ENCODE assay signal across 8 mouse cellular contexts in the genomic region with DNA sequence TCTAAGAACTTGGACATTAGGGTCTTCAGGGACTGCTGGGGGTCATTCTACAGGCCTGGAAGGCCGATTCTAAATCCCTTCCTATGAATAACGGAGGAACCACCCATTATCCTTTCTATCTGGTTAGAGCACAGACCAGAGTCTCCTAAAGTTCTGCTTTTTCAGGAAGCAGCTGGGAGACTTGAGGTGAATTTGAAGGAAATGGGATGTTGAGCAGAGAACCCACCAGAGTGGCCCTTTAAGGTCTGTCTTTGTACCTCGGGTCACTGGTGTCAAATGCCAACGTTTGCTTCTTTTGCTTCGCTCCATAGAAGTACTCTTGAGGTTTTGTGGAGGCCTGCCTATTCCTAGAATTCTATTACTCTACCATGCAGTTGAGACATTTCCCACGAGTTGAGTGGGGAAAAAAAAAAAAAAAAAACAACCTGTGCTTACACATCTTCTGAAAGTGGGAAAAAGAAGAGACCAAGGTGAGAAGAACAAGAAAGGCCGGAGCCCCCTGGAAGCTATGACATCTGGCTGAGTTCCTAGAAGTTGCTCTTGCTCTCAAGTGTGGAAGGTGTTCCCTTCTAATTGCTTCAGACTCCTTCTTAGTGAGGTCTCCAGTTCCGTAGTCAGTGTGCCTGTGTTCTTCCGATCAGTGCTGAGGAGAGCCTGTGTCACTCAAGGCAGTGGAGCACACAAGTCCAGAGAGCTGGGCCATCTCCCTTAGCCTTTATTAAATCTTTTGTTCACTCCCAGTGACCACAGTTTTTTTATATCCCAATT. TPM values are rescaled to one million over a fixed set of nuclear protein-coding genes. Genes with fewer than 3 reads are reported as not detected.
DNase-seq lines count a peak whose midpoint lies in the region; ATAC-seq and TF ChIP-seq lines count a peak whose summit lies in the region.

No protein-coding gene starts in this region.

- no peaks in the 10 kb centered on the region for H3K36me3 ChIP-seq in lung, embryonic 16.5 days (ENCODE audit: control insufficient read depth, insufficient read depth, low read length)
- no peaks in the 10 kb centered on the region for H3K36me3 ChIP-seq in forebrain, embryonic 11.5 days (ENCODE audit: control insufficient read depth, insufficient read depth, low read length)
- H3K36me3 ChIP-seq in limb, embryonic 10.5 days: no peaks in the 10 kb centered on the region

- ATAC-seq in lung, embryonic 16.5 days (ENCODE audit: low read depth): no peak
- no peak for ATAC-seq in forebrain, embryonic 11.5 days (replicated peaks; ENCODE audit: low FRiP score)

- H3K9me3 ChIP-seq in lung, embryonic 16.5 days (ENCODE audit: control insufficient read depth, low read length): no peaks in the 10 kb centered on the region
- H3K9me3 ChIP-seq in forebrain, embryonic 11.5 days (ENCODE audit: control insufficient read depth, low read length): no peaks in the 10 kb centered on the region
- H3K9me3 ChIP-seq in limb, embryonic 10.5 days (replicated peaks): no peaks in the 10 kb centered on the region

- TF ChIP-seq CTCF in olfactory bulb, adult 2 months (IDR thresholded peaks at IDR 0.05; ENCODE audit: insufficient read depth, low read depth, low read length): no peak

- TF ChIP-seq POLR2A in olfactory bulb, adult 2 months (IDR thresholded peaks at IDR 0.05; ENCODE audit: insufficient read depth, low read depth, low read length): no peak

- H3K9ac ChIP-seq in lung, embryonic 16.5 days (ENCODE audit: low read length): peak overlapping the region; percentile 63
- peak overlapping the region; percentile 54 for H3K9ac ChIP-seq in forebrain, embryonic 11.5 days (ENCODE audit: low read length)

- H3K27me3 ChIP-seq in lung, embryonic 16.5 days (ENCODE audit: control insufficient read depth, insufficient read depth, low read depth, low read length): no peaks in the 10 kb centered on the region
- no peaks in the 10 kb centered on the region for H3K27me3 ChIP-seq in forebrain, embryonic 11.5 days (ENCODE audit: control insufficient read depth, insufficient read depth, low read length)
- no peaks in the 10 kb centered on the region for H3K27me3 ChIP-seq in limb, embryonic 10.5 days (ENCODE audit: low read depth, poor library complexity, severe bottlenecking)

- peak overlapping the region; percentile 51 for H3K4me2 ChIP-seq in lung, embryonic 16.5 days (ENCODE audit: low read depth, low read length)
- H3K4me2 ChIP-seq in forebrain, embryonic 11.5 days (ENCODE audit: low read depth, low read length, severe bottlenecking): peak overlapping the region; percentile 25; the same call in 1 of the 2 replicates

- H3K4me3 ChIP-seq in lung, embryonic 16.5 days (ENCODE audit: low read length): peak overlapping the region; percentile 39; the same call in 1 of the 2 replicates
- peak overlapping the region; percentile 4; the same call in 1 of the 2 replicates for H3K4me3 ChIP-seq in forebrain, embryonic 11.5 days (ENCODE audit: low read depth, low read length)
- H3K4me3 ChIP-seq in limb, embryonic 10.5 days: peak overlapping the region; percentile 97
- H3K4me3 ChIP-seq in olfactory bulb, adult 2 months (ENCODE audit: insufficient read depth, low read depth, low read length): no peak overlapping the region; the same call in 1 of the 2 replicates

- WGBS in lung, embryonic 16.5 days: 17% methylated on average over 9 of the region's 9 CpGs
- WGBS in forebrain, embryonic 11.5 days: 26% methylated on average over 9 of the region's 9 CpGs
- 26% methylated on average over 9 of the region's 9 CpGs for WGBS in limb, embryonic 10.5 days
- WGBS in olfactory bulb, adult 2 months: 27% methylated on average over 9 of the region's 9 CpGs

- peak overlapping the region; percentile 100 for H3K27ac ChIP-seq in lung, embryonic 16.5 days (ENCODE audit: low read length)
- peak overlapping the region; percentile 99 for H3K27ac ChIP-seq in forebrain, embryonic 11.5 days (ENCODE audit: low read depth, low read length)
- peak overlapping the region; percentile 100 for H3K27ac ChIP-seq in limb, embryonic 10.5 days
- H3K27ac ChIP-seq in olfactory bulb, adult 2 months (ENCODE audit: insufficient read depth, low read depth, low read length): peak overlapping the region; percentile 100

- H3K4me1 ChIP-seq in lung, embryonic 16.5 days (replicated peaks; ENCODE audit: control insufficient read depth, insufficient read depth, low read length): peaks cover 42% of the 10 kb centered on the region
- peaks cover 22% of the 10 kb centered on the region for H3K4me1 ChIP-seq in forebrain, embryonic 11.5 days (replicated peaks; ENCODE audit: control insufficient read depth, insufficient read depth, low read length)
- H3K4me1 ChIP-seq in limb, embryonic 10.5 days: peaks cover 69% of the 10 kb centered on the region
- H3K4me1 ChIP-seq in olfactory bulb, adult 2 months (ENCODE audit: control insufficient read depth, insufficient read depth, low read length): peaks cover 29% of the 10 kb centered on the region

- intact Hi-C loops in left cerebral cortex, postnatal 25 days (cut with DNase I): no loop called here

- no peak for DNase-seq in lung, postnatal 25 days (ENCODE audit: low spot score)
- peak; percentile 45 for DNase-seq in forebrain, embryonic 11.5 days (ENCODE audit: low spot score)
- no peak for DNase-seq in limb, embryonic 10.5 days (ENCODE audit: low spot score)
- no peak for DNase-seq in left cerebral cortex, adult 8-10 months (ENCODE audit: low spot score in 2 of 2)
- DNase-seq in left cerebral cortex, postnatal 25 days (ENCODE audit: low spot score in 2 of 2): no peak
- DNase-seq in layer of hippocampus, postnatal 36 days: no peak

RNA-seq across cellular contexts. Expression of gene Ptms, which starts 0.6 kb away (rescaled TPM):
- 341 and 346 TPM in 2 replicates for polyA plus RNA-seq in lung, embryonic 16.5 days (2015; fragmentation: Nextera tagmentation; extraction: Ambion mirVana)
- polyA plus RNA-seq in forebrain, embryonic 11.5 days (2014; fragmentation: Nextera tagmentation; extraction: Ambion mirVana): 369 and 455 TPM in 2 replicates
- 144 and 208 TPM in 2 replicates for polyA plus RNA-seq in limb, embryonic 10.5 days (2016; fragmentation: Nextera tagmentation; extraction: Ambion mirVana)
- polyA plus RNA-seq in olfactory bulb, adult 2 months (2012; ENCODE audit: insufficient read depth, insufficient read length, low replicate concordance, missing spikeins): not detected in 2 replicates
- total RNA-seq in left cerebral cortex, adult 8-10 months (2022): 100 to 1,000 TPM; 915 to 964 (median 945) TPM
- 1,000 to 10,000 TPM in 1 of 2 experiments, 100 to 1,000 TPM in 1; 954 to 1,041 TPM for total RNA-seq in left cerebral cortex, postnatal 25 days (2021)
- total RNA-seq in layer of hippocampus, postnatal 36 days (2021): 1,000 to 10,000 TPM; 1,023 to 1,087 TPM

RNA-seq across cellular contexts. Expression of gene Lag3, which starts 9.0 kb away (rescaled TPM):
- polyA plus RNA-seq in lung, embryonic 16.5 days (2015; fragmentation: Nextera tagmentation; extraction: Ambion mirVana): 1.2 TPM in 2 replicates
- 2.3 and 2.5 TPM in 2 replicates for polyA plus RNA-seq in forebrain, embryonic 11.5 days (2014; fragmentation: Nextera tagmentation; extraction: Ambion mirVana)
- 0.88 and 1.6 TPM in 2 replicates for polyA plus RNA-seq in limb, embryonic 10.5 days (2016; fragmentation: Nextera tagmentation; extraction: Ambion mirVana)
- not detected in 2 replicates for polyA plus RNA-seq in olfactory bulb, adult 2 months (2012; ENCODE audit: insufficient read depth, insufficient read length, low replicate concordance, missing spikeins)
- total RNA-seq in left cerebral cortex, adult 8-10 months (2022): 10 to 100 TPM in 2 of 4 experiments, 1 to 10 TPM in 2; 2.4 to 12.6 (median 6.8) TPM
- 1 to 10 TPM; 2.9 to 3.6 TPM for total RNA-seq in left cerebral cortex, postnatal 25 days (2021)
- total RNA-seq in layer of hippocampus, postnatal 36 days (2021): 1 to 10 TPM; 2.1 to 2.3 TPM

RNA-seq across cellular contexts. Expression of gene Mlf2, which starts 10.7 kb away (rescaled TPM):
- polyA plus RNA-seq in lung, embryonic 16.5 days (2015; fragmentation: Nextera tagmentation; extraction: Ambion mirVana): 317 and 323 TPM in 2 replicates
- 450 and 480 TPM in 2 replicates for polyA plus RNA-seq in forebrain, embryonic 11.5 days (2014; fragmentation: Nextera tagmentation; extraction: Ambion mirVana)
- 428 and 433 TPM in 2 replicates for polyA plus RNA-seq in limb, embryonic 10.5 days (2016; fragmentation: Nextera tagmentation; extraction: Ambion mirVana)
- polyA plus RNA-seq in olfactory bulb, adult 2 months (2012; ENCODE audit: insufficient read depth, insufficient read length, low replicate concordance, missing spikeins): not detected in 2 replicates
- total RNA-seq in left cerebral cortex, adult 8-10 months (2022): 100 to 1,000 TPM; 578 to 635 (median 620) TPM
- total RNA-seq in left cerebral cortex, postnatal 25 days (2021): 100 to 1,000 TPM; 648 to 675 TPM
- total RNA-seq in layer of hippocampus, postnatal 36 days (2021): 100 to 1,000 TPM; 630 to 652 TPM

RNA-seq across cellular contexts. Expression of gene Cd4, which starts 32.5 kb away (rescaled TPM):
- polyA plus RNA-seq in lung, embryonic 16.5 days (2015; fragmentation: Nextera tagmentation; extraction: Ambion mirVana): 0.13 and 0.44 TPM in 2 replicates
- not detected in 2 replicates for polyA plus RNA-seq in forebrain, embryonic 11.5 days (2014; fragmentation: Nextera tagmentation; extraction: Ambion mirVana)
- polyA plus RNA-seq in limb, embryonic 10.5 days (2016; fragmentation: Nextera tagmentation; extraction: Ambion mirVana): not detected in 2 replicates
- polyA plus RNA-seq in olfactory bulb, adult 2 months (2012; ENCODE audit: insufficient read depth, insufficient read length, low replicate concordance, missing spikeins): 395 and 682 TPM in 2 replicates
- total RNA-seq in left cerebral cortex, adult 8-10 months (2022): 10 to 100 TPM; 13.4 to 17.2 (median 15.9) TPM
- total RNA-seq in left cerebral cortex, postnatal 25 days (2021): 1 to 10 TPM; 2.8 to 8.7 TPM
- under 1 TPM in 1 of 2 experiments, not detected in 1; 0.23 TPM for total RNA-seq in layer of hippocampus, postnatal 36 days (2021)

RNA-seq across cellular contexts. Expression of gene Cops7a, which starts 44.8 kb away (rescaled TPM):
- 138 and 153 TPM in 2 replicates for polyA plus RNA-seq in lung, embryonic 16.5 days (2015; fragmentation: Nextera tagmentation; extraction: Ambion mirVana)
- 111 and 122 TPM in 2 replicates for polyA plus RNA-seq in forebrain, embryonic 11.5 days (2014; fragmentation: Nextera tagmentation; extraction: Ambion mirVana)
- 141 and 150 TPM in 2 replicates for polyA plus RNA-seq in limb, embryonic 10.5 days (2016; fragmentation: Nextera tagmentation; extraction: Ambion mirVana)
- 255 TPM in 1 of 2 replicates, not detected in the other for polyA plus RNA-seq in olfactory bulb, adult 2 months (2012; ENCODE audit: insufficient read depth, insufficient read length, low replicate concordance, missing spikeins)
- total RNA-seq in left cerebral cortex, adult 8-10 months (2022): 100 to 1,000 TPM; 154 to 177 (median 165) TPM
- 100 to 1,000 TPM; 149 to 163 TPM for total RNA-seq in left cerebral cortex, postnatal 25 days (2021)
- total RNA-seq in layer of hippocampus, postnatal 36 days (2021): 100 to 1,000 TPM; 149 TPM
